Mouse (Mus musculus): ENCODE data around the gene 4930503B20Rik. TPM values are rescaled to one million over a fixed set of nuclear protein-coding genes. Genes with fewer than 3 reads are reported as not detected.

The 4930503B20Rik gene
- polyA plus RNA-seq, 1 experiment, result not detected

DNA sequence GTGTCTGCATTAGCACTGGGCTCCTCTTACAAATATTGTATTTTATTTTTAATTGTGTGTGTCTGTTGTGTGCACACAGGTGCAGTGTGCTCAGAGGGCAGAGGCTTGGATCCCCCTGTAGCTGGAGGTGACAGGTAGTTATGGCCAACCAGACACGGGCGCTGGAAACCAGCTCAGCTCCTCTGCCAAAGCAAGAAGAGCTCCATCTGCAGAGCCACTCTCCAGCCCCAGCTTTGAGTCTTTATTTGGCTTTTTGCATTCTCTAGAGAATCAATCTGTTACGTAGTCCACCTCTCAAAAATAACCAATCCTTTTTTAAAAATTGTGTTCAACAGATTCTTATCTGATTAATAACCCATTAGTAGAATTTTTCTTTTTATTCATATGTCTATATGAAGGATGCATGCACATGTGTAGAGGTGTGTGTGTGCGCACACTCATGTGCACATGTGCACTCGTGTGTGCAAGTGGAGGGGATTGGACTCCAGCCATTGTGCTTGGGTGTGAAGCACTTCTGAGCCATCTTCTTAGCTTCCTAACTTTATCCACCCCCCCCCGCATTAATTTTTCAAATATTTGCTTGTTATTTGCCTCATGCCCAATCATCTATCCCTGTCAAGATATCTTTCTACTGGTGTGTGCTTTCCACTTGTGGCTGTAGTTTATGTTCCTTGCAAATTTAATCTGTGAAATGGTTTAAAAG, 51.8 kb downstream of the 4930503B20Rik start:
- Histone ChIP-seq H3K4me3 (ENCODE audit: low read depth, low read length) (no peak overlapping the region), H3K27ac (ENCODE audit: insufficient read depth, low read depth, low read length) (no peak overlapping the region), H3K4me1 (ENCODE audit: control insufficient read depth, insufficient read depth, insufficient read length, low read length) (no peaks in the 10 kb centered on the region), H3K27me3 (ENCODE audit: control insufficient read depth, insufficient read depth, low read length) (no peaks in the 10 kb centered on the region), H3K36me3 (ENCODE audit: control insufficient read depth, insufficient read depth, low read length) (no peaks in the 10 kb centered on the region)
- no peak for TF ChIP-seq POLR2A (IDR thresholded peaks at IDR 0.05; ENCODE audit: low read depth, low read length)
- TF ChIP-seq CTCF (IDR thresholded peaks at IDR 0.05; ENCODE audit: extremely low read depth, insufficient read length, insufficient replicate concordance, low read depth, low read length), result no peak
- 81% methylated on average over 6 of the region's 6 CpGs for WGBS

DNA sequence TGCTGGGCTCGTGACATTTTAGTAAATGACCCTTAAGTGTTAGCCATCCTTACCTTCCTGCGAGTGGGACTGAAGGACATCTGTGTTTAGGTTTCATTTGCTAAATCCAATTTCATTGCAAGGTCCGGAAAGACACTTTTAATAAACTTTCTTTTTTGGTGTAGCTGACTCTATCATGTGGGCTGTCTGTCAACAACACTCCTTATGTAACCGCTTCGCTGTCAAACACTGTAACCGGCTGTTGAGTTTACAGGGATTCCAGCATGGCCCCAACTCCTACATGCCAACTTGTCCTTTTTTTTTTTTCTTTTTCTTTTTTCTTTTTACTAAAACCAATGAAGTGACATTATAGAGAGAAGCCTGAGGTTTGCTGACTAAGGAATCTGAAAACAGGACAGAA, 52.7 kb downstream of the 4930503B20Rik start:
- Histone ChIP-seq H3K36me3 (ENCODE audit: control insufficient read depth, insufficient read depth, low read length) (no peaks in the 10 kb centered on the region), H3K4me1 (ENCODE audit: control insufficient read depth, insufficient read depth, insufficient read length, low read length) (no peaks in the 10 kb centered on the region), H3K4me3 (ENCODE audit: low read depth, low read length) (no peak overlapping the region), H3K27me3 (ENCODE audit: control insufficient read depth, insufficient read depth, low read length) (no peaks in the 10 kb centered on the region), H3K27ac (ENCODE audit: insufficient read depth, low read depth, low read length) (no peak overlapping the region)
- no peak for TF ChIP-seq CTCF (IDR thresholded peaks at IDR 0.05; ENCODE audit: extremely low read depth, insufficient read length, insufficient replicate concordance, low read depth, low read length)
- TF ChIP-seq POLR2A (IDR thresholded peaks at IDR 0.05; ENCODE audit: low read depth, low read length), result no peak
- WGBS, result 71% methylated on average over 6 of the region's 6 CpGs

DNA sequence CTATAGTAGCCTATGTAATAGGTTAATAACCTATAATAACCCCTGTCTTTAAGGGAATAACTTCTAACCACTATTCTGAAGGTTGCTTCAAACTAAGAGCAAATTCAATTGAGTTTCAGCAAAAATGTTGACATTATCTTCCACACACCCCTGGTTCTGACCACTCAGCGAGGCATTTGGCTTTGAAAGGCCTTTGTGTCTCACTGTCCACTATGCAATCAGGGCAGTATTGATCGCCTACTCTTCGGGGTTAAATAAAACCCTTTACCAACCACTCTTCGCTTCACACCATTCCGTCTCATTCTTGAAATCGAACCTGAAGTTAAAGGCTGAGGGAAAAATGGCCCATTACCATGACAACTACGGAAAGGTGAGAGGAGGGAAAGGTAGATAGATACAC, 54.3 kb downstream of the 4930503B20Rik start:
- TF ChIP-seq POLR2A (IDR thresholded peaks at IDR 0.05; ENCODE audit: low read depth, low read length) (no peak), CTCF (IDR thresholded peaks at IDR 0.05; ENCODE audit: extremely low read depth, insufficient read length, insufficient replicate concordance, low read depth, low read length) (no peak)
- H3K4me1 ChIP-seq (ENCODE audit: control insufficient read depth, insufficient read depth, insufficient read length, low read length), result no peaks in the 10 kb centered on the region
- no peaks in the 10 kb centered on the region for H3K36me3 ChIP-seq (ENCODE audit: control insufficient read depth, insufficient read depth, low read length)
- no peaks in the 10 kb centered on the region for H3K27me3 ChIP-seq (ENCODE audit: control insufficient read depth, insufficient read depth, low read length)
- no peak overlapping the region for H3K4me3 ChIP-seq (ENCODE audit: low read depth, low read length)
- 87% methylated on average over 7 of the region's 7 CpGs for WGBS
- H3K27ac ChIP-seq (ENCODE audit: insufficient read depth, low read depth, low read length), result no peak overlapping the region

DNA sequence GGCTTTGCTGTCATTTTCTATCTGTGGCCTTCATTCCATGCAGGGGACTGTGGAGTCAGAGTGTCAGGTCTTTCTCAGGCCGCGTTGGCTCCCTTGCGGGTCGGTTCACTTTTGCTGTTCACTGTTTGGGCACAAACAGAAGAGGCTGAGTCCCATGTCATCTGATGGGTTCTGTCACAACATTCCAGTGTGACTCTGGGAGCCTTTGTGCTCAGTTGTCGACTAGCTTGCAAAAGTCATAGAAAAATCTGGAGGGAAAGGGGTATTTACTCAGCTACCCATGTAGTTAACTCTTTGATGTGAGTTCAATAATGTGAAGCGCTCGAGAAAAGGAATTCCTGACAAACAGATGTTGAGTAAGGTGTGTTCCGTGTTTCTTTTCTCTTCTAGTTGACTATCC, 54.7 kb downstream of the 4930503B20Rik start:
- no peak overlapping the region for H3K27ac ChIP-seq (ENCODE audit: insufficient read depth, low read depth, low read length)
- no peak overlapping the region for H3K4me3 ChIP-seq (ENCODE audit: low read depth, low read length)
- 81% methylated on average over 8 of the region's 8 CpGs for WGBS
- H3K4me1 ChIP-seq (ENCODE audit: control insufficient read depth, insufficient read depth, insufficient read length, low read length), result no peaks in the 10 kb centered on the region
- no peaks in the 10 kb centered on the region for H3K36me3 ChIP-seq (ENCODE audit: control insufficient read depth, insufficient read depth, low read length)
- H3K27me3 ChIP-seq (ENCODE audit: control insufficient read depth, insufficient read depth, low read length), result no peaks in the 10 kb centered on the region
- TF ChIP-seq POLR2A (IDR thresholded peaks at IDR 0.05; ENCODE audit: low read depth, low read length) (no peak), CTCF (IDR thresholded peaks at IDR 0.05; ENCODE audit: extremely low read depth, insufficient read length, insufficient replicate concordance, low read depth, low read length) (no peak)

DNA sequence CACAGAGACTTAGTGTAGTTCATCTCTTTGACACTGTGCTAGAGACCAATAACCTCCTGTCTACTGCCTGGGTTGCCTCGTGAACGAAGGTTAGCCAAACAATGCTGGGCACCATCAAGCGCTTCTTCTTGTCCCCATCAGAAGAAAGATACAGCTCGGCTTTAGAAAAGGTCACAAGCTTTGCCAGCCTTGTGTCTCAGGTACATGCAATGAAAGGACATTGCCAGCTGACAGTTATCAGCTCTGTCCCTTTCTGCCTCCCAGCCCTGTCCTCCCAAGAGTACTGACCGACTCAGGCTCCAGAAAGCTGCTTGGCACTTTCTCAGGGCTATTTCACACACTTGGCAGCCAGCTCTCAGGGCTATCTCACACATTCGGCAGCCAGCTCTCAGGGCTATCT, 55.7 kb downstream of the 4930503B20Rik start:
- 79% methylated on average over 6 of the region's 6 CpGs for WGBS
- Histone ChIP-seq H3K4me3 (ENCODE audit: low read depth, low read length) (no peak overlapping the region), H3K27me3 (ENCODE audit: control insufficient read depth, insufficient read depth, low read length) (no peaks in the 10 kb centered on the region), H3K36me3 (ENCODE audit: control insufficient read depth, insufficient read depth, low read length) (no peaks in the 10 kb centered on the region), H3K4me1 (ENCODE audit: control insufficient read depth, insufficient read depth, insufficient read length, low read length) (no peaks in the 10 kb centered on the region), H3K27ac (ENCODE audit: insufficient read depth, low read depth, low read length) (no peak overlapping the region)
- TF ChIP-seq CTCF (IDR thresholded peaks at IDR 0.05; ENCODE audit: extremely low read depth, insufficient read length, insufficient replicate concordance, low read depth, low read length), result no peak
- TF ChIP-seq POLR2A (IDR thresholded peaks at IDR 0.05; ENCODE audit: low read depth, low read length), result no peak

Other genes starting within 250 kb of the 4930503B20Rik start
- 6.3 and 9.6 TPM in 2 replicates for gene Ssx2ip, start 246.7 kb downstream of the 4930503B20Rik start, polyA plus RNA-seq (2012; rRNA removed)
- 0.41 and 0.70 TPM in 2 replicates for gene Ctbs, start 201.5 kb downstream of the 4930503B20Rik start, polyA plus RNA-seq (2012; rRNA removed)
- gene Spata1, start 151.6 kb downstream of the 4930503B20Rik start, polyA plus RNA-seq (2012; rRNA removed), result 0.11 and 0.19 TPM in 2 replicates
- 270 and 435 TPM in 2 replicates for gene Gng5, start 151.5 kb downstream of the 4930503B20Rik start, polyA plus RNA-seq (2012; rRNA removed)
- 1.6 and 2.4 TPM in 2 replicates for gene Rpf1, start 129.9 kb downstream of the 4930503B20Rik start, polyA plus RNA-seq (2012; rRNA removed)
- gene Uox, start 80.9 kb downstream of the 4930503B20Rik start, polyA plus RNA-seq (2012; rRNA removed), result 0.11 TPM in 1 of 2 replicates, not detected in the other
- gene Dnase2b, start 35.7 kb downstream of the 4930503B20Rik start, polyA plus RNA-seq (2012; rRNA removed), result not detected in 2 replicates
- gene Samd13, start 34.3 kb upstream of the 4930503B20Rik start, polyA plus RNA-seq (2012; rRNA removed), result not detected in 2 replicates
- 4.2 and 7.1 TPM in 2 replicates for gene Prkacb, start 161.7 kb upstream of the 4930503B20Rik start, polyA plus RNA-seq (2012; rRNA removed)
- gene Ttll7, start 201.1 kb upstream of the 4930503B20Rik start, polyA plus RNA-seq (2012; rRNA removed), result 0.55 and 0.61 TPM in 2 replicates

All from small intestine, adult 2 months (tissue).